Comparison of ENCODE assay signal across 8 mouse cellular contexts in the genomic region with DNA sequence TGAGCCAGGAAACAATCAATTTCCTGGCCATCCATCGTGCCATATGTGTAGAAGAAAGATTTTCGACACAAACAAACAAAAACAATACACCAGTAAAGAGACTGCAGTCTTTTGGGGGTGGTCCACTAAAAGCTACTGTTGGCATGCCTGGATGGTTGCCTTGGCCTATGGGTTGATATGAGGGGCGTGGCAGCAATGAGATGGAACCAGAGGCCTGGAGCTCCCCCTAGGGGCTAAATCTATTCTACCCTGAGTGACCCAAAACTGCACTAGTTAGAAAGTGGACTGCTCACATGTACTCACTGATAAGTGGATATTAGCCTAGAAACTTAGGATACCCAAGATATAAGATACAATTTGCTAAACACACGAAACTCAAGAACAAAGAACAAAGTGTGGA.
A peak's percentile ranks its signal among the peaks of the same experiment; 100 is the strongest.
DNase-seq lines count a peak whose midpoint lies in the region; ATAC-seq lines count a peak whose summit lies in the region.

No protein-coding gene starts in this region.

- 17% methylated on average over 4 of the region's 4 CpGs for WGBS in liver, embryonic 13.5 days (ENCODE audit: insufficient replicate concordance)
- 55% methylated on average over 4 of the region's 4 CpGs for whole genome bisulfite sequencing in forebrain, embryonic 13.5 days

- peak; percentile 34 for DNase-seq in ovary, postnatal 36 days (ENCODE audit: low spot score)
- DNase-seq in ovary, adult 18-20 months (ENCODE audit: low spot score): no peak
- DNase-seq in adrenal gland, adult (ENCODE audit: inconsistent age in 2 of 2, low spot score in 1 of 2): peak; percentile 61 to 93
- peak; percentile 53 for DNase-seq in embryo, embryonic 11 days
- peak; percentile 63 for DNase-seq in kidney, adult 9 months
- peak; percentile 61 for DNase-seq in liver, embryonic 13.5 days
- peak; percentile 47 for DNase-seq in spleen, adult 12 weeks (ENCODE audit: low spot score)

- peaks cover 25% of the 10 kb centered on the region for H3K4me1 ChIP-seq in liver, embryonic 13.5 days (replicated peaks)
- no peaks in the 10 kb centered on the region for H3K4me1 ChIP-seq in forebrain, embryonic 13.5 days

- H3K4me3 ChIP-seq in liver, embryonic 13.5 days (replicated peaks): no peak overlapping the region
- H3K4me3 ChIP-seq in forebrain, embryonic 13.5 days: no peak overlapping the region

- H3K36me3 ChIP-seq in liver, embryonic 13.5 days: no peaks in the 10 kb centered on the region
- H3K36me3 ChIP-seq in forebrain, embryonic 13.5 days (ENCODE audit: poor library complexity, severe bottlenecking): no peaks in the 10 kb centered on the region

- peak; percentile 75 for ATAC-seq in liver, embryonic 13.5 days (ENCODE audit: low read depth)
- ATAC-seq in forebrain, embryonic 13.5 days: no peak

- H3K4me2 ChIP-seq in liver, embryonic 13.5 days: no peak overlapping the region
- H3K4me2 ChIP-seq in forebrain, embryonic 13.5 days: no peak overlapping the region

- no peaks in the 10 kb centered on the region for H3K27me3 ChIP-seq in liver, embryonic 13.5 days
- no peaks in the 10 kb centered on the region for H3K27me3 ChIP-seq in forebrain, embryonic 13.5 days

- no peak overlapping the region for H3K27ac ChIP-seq in liver, embryonic 13.5 days
- H3K27ac ChIP-seq in forebrain, embryonic 13.5 days: no peak overlapping the region

- no peak overlapping the region for H3K9ac ChIP-seq in liver, embryonic 13.5 days
- no peak overlapping the region for H3K9ac ChIP-seq in forebrain, embryonic 13.5 days

- no peaks in the 10 kb centered on the region for H3K9me3 ChIP-seq in liver, embryonic 13.5 days (replicated peaks)
- H3K9me3 ChIP-seq in forebrain, embryonic 13.5 days (replicated peaks): no peaks in the 10 kb centered on the region
